Mouse (Mus musculus): ENCODE results near the gene Coasy.
"Not testable (repeated sequence)": the region's sequence is repeated elsewhere in the genome, so short reads cannot be mapped to it uniquely, and the experiment has no call there.

Coasy gene

GRCm38 (mm10) chr11:101089931-101090330 lies 7.6 kb downstream of the Coasy start:
- no peak for DNase-seq (ENCODE audit: low spot score)

GRCm38 (mm10) chr11:101094930-101095313 lies 12.6 kb downstream of the Coasy start:
- no peak for DNase-seq (ENCODE audit: low spot score)

DNA sequence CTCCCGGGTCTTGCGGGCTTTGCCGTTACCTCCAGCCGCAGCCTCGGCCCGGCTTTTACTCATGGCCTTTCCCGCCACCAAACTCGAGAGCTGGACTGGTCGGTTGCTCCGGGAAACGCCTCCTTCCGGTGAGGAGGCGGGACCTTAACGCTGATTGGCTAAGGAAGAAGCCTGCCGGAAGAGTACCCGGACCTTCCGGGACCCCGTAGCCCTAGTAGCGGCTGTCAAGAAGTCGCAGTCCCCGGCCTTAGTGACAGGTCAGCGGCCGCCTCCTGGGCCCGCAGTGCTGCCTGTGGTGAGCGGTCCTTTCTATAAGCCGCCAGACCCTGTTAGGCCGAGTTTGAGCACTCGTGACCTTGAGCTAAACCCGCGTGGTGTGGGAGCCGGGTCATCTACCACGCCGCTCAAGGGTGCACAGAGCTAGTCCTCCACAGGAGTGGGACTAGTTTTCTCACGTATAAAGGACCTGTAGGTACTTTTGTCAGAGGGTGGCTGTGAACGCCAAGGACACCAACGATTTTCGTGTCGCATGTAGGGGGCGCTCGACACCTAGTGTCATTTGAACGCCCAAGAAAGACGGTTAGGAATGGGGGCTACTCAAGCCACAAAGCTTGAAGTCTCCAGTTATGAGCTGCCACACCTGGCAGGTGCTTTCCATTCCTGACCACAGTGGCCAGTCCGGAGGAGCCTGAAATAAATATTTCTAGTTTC lies 13.1 kb downstream of the Coasy start, which contains the start of gene Psmc3ip:
Gene Psmc3ip, minus strand, starts transcription at position 123 of the 711 bp plus-strand sequence.
- peak; percentile 88 for DNase-seq (ENCODE audit: low spot score)

DNA sequence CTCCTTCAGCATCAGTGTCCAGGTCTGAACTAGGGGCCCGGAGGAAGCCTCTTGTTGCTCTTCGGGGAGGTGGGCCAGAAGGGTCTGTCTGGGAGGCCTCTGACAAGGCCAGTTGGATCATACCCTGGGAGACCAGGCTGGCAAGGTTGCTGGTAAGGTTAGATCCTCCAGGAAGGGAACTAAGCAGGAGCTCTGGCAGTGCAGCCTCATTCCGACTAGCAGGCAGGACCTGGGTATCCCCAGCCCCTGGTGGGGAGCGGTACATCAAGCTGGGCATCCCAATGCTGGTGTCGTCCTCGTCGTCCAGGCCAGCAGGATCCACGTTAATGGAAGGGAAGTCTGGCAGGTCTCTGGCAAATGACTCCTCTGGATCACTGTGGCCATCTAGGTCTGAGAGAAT lies 15.9 kb downstream of the Coasy start:
- no peak for DNase-seq (ENCODE audit: low spot score)

GRCm38 (mm10) chr11:101103011-101103410 lies 20.6 kb downstream of the Coasy start:
- no peak for DNase-seq (ENCODE audit: low spot score)

GRCm38 (mm10) chr11:101109351-101109750 lies 27.0 kb downstream of the Coasy start:
- DNase-seq (ENCODE audit: low spot score), result no peak

DNA sequence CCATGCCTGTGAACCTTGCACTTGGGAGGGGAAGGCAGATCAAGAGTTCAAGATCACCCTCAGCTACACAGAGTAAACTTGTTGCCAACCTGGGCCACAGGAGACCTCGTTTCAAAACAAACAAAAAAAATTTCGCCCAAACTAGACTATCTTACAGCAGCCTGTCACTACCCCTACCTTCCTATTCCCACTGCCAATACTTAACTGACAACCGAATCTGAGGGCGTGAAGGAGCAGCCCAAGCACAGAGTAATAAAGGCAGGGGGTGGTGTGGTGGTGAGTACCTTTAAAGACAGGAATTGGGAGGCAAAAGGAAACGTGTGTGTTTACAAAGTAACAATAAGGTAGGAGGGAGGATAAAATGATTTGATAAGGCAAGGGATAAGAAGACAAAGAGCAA lies 28.3 kb downstream of the Coasy start:
- DNase-seq (ENCODE audit: low spot score), result no peak

DNA sequence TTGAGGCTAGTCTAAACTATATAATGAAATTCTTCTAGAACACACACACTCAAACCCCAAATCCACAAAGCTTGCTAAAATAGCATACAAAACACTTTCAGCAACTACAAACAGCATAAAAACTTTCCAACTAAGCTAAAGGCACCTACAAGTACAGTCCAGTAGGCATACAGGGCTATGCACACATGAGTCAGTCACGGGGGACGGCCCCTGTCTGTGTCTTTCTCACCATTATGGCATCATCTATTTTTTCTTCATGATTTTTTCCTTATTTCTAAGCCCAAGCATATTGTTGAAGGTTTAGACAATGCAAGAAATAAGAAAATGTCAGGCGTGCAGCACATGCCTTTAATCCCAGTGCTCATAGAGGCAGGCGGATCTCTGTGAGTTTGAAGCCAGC lies 28.8 kb downstream of the Coasy start:
- no peak for DNase-seq (ENCODE audit: low spot score)

GRCm38 (mm10) chr11:101112186-101112585 lies 29.8 kb downstream of the Coasy start:
- DNase-seq (ENCODE audit: low spot score), result no peak

GRCm38 (mm10) chr11:101115564-101115963 lies 33.2 kb downstream of the Coasy start:
- no peak for DNase-seq (ENCODE audit: low spot score)

DNA sequence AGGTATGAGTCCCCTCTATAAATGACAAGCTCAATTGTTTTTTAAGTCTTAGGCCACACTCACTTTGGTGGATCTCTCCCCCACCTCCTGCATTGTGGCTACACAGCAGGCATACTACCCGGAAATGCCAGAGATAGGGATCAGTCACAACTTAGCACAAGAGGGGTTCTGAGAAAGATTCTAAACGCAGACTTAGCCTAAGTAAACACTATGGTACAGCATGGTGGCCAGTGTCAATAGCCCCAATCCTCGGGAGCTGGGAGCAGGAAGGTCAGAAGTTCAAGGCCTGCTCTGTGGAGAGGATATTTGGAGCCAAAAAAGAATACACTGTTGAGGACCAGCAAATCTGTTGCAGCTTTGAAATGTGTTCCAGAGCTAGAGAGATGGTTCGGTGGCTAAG lies 35.7 kb downstream of the Coasy start:
- DNase-seq (ENCODE audit: low spot score), result no peak

- no peak for DNase-seq (ENCODE audit: low spot score)
These were observed 36.9 kb downstream of the Coasy start for GRCm38 (mm10) chr11:101119131-101119760.

DNA sequence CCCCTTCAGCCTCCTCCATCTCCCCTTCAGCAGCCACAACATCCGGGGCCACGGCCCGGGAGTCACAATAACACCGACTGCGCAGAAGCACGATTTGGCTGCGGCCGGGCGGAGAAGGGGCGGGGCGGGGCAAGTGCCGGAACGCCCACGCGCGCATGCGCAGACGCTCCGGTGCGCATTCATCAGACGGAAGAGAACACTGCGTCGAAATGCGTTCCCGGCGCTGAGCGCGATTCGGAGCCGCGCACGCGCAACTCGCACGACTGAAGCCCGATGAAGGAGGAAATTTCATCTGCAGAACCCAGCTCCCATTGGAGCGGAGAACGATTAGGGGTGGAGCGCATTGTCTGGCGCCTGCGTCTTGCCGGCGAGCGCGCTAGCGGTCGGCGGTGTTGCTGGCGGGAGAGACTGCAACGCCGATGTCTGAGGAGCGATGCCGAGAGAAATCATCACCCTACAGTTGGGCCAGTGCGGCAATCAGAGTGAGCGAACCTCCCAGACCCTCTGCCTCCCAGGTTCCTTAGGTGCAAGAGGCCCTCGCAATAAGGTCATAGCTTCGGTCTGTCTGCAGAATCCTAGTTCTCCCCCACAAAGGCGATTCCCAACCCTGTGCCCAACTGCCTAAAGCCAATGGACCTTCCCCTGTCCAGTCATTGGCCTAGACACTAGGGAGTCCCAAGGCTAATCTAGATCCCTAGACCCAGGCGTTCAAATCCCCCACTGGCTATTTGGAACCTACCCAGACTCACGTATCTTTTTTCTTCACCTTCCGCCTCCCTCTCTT lies 37.6 kb downstream of the Coasy start, which contains the start of the genes Retreg3 and Tubg1:
Gene Retreg3, minus strand, starts transcription at position 133 of the 784 bp plus-strand sequence.
Gene Tubg1, plus strand, starts transcription at position 178 of the 784 bp plus-strand sequence.
- DNase-seq (ENCODE audit: low spot score), result peak; percentile 98

DNA sequence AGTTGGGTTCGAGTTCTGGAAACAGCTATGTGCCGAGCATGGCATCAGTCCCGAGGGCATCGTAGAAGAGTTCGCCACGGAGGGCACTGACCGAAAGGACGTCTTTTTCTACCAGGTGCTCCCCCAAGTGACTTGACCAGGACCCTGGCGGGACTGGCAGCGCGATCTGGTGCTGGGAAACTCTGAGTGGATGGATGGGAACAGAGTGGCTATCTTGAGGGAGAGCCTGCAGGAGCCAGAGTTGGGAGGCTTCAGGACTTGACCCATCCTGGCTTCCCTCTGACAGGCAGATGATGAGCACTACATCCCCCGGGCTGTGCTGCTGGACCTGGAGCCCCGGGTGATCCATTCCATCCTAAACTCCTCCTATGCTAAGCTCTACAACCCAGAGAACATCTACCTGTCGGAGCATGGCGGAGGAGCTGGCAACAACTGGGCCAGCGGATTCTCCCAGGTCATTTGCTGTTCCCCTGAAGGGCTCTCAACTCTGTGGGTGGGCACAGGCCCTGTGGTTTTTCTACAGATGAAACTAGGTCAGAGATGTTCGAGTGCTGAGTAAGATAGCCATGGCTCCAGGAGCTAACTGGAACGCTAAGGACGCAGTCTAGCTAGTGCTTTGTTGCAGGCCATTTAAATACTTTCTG lies 38.3 kb downstream of the Coasy start:
- no peak for DNase-seq (ENCODE audit: low spot score)

DNA sequence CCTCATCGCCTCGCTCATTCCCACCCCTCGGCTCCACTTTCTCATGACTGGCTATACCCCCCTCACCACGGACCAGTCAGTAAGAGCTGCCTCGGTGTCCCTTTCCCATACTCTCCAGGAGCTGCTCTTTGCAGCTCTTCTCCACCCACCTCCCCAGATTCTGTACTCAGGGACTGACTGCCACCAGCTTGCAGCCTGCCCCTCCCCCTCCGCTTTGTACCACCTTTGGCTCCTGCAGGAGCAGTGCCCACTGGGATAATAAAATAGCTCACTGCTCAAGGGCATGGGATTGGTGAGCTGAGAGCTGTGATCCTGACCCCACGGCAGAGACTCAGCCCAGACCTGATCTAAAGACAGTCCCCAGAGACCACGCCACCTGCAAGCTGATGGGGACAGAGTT lies 42.1 kb downstream of the Coasy start:
- not testable (repeated sequence) for DNase-seq (ENCODE audit: low spot score)

DNA sequence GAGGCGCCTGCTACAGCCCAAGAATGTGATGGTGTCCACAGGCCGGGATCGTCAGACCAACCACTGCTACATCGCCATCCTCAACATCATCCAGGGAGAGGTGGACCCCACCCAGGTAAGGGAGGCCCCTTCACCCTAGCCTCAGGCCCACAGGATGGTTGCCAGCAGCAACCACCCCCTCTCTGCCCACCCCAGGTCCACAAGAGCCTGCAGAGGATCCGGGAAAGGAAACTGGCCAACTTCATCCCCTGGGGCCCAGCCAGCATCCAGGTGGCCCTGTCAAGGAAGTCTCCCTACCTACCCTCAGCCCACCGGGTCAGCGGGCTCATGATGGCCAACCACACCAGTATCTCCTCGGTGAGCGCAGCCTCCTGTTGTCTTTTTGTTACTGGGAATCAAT lies 42.6 kb downstream of the Coasy start:
- not testable (repeated sequence) for DNase-seq (ENCODE audit: low spot score)

DNA sequence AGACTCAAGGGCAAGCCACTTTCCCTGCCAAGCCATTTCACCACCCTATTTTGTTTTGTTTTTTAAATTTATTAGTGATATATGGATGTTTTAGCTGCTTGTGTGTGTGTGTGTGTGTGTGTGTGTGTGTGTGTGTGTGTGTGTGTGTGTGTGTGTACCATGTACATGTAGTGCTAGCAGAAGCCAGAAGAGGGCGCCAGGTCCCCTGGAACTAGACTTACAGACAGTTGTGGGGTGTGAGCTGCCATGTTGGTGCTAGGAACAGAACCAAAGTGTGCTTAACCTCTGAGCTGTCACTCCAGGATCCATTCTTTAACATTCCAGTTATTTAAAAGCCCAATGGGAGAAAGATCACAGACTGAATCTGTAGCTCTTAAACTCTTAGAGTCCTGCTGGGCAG lies 44.7 kb downstream of the Coasy start:
- DNase-seq (ENCODE audit: low spot score), result no peak

- DNase-seq (ENCODE audit: low spot score), result no peak
These were observed 46.7 kb downstream of the Coasy start for GRCm38 (mm10) chr11:101128996-101129577.

DNA sequence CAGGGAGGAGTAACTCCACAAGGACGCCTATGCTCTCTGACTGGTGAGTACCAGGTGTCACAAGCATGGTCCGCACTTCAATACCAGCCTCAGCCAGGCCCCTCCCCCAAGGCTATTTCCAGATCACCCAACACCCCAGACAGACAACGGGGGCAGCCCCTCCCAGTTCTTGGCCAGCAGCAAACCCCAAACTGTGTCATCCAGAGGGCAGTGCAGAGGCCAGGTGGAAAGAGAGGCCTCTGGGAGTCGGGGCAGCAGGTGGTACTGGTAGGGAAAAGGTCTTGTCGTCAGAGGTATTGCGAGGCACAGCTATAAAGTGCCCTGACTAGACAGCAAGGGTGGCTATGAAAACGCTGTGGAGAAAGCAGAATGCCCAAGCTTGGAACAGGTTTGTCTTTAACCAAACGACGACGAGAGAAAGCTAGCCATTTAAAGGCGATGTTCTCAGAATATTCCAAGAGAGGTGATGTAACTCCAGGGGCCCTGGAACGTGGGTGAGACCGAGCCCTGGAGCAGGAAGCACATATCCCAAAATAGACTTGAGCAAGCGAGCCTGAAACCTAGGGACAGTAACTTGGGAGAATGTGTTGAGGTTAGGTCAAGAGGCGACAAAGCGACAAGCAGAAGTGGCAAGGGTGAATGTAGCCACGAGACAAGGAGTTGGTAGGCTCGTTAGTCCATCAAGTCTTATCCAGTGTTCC lies 47.8 kb downstream of the Coasy start:
- DNase-seq (ENCODE audit: low spot score), result no peak

GRCm38 (mm10) chr11:101131187-101131586 lies 48.8 kb downstream of the Coasy start:
- no peak for DNase-seq (ENCODE audit: low spot score)

DNA sequence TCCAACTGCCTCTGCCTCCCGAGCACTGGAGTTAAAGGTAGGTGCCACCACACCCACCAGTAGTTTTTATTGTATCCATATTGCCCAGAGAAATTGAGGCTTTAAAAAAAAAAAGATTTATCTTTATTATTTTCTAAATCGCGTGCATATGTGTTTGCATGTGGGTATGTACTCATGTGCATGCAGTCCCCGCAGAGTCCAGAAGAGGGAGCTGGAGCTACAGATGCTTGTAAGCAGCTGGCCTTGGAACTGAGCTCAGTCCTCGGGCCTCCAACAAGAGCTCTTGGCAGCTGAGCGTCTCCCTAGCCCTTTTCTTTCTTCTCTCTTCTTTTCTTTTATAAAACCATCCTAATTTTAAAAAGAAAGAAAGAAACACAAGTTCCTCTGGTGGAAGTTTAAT lies 49.3 kb downstream of the Coasy start:
- no peak for DNase-seq (ENCODE audit: low spot score)

Measured in ovary, postnatal 14 days (tissue).